Mouse (Mus musculus) CH12.LX (cell line): Measurements from ENCODE around the gene Ensa. TPM values are rescaled to one million over a fixed set of nuclear protein-coding genes. Genes with fewer than 3 reads are reported as not detected.
A peak's percentile ranks its signal among the peaks of the same experiment; 100 is the strongest.

ENCODE experiments used
- DNase-seq: peaks from one replicate; pipeline ENCODE4 v3.0.0-alpha.2; 2013; ENCODE audit errors: extremely low read depth
- H3K27ac ChIP-seq: 2 replicates; pipeline ENCODE4 v1.5.1; 2012; ENCODE audit warnings: low read depth, mild to moderate bottlenecking, control low read depth, moderate library complexity; ENCODE audit not compliant: insufficient read depth
- H3K27me3 ChIP-seq: replicated peaks from 2 replicates; pipeline ENCODE3; 2012; ENCODE audit warnings: inconsistent platforms
- H3K36me3 ChIP-seq, 2 experiments: replicated peaks in 1 of 2; 2 replicates each; pipeline versions ENCODE3 to v1.6.1; 2012; ENCODE audit warnings: inconsistent platforms in 1 of 2, low read length in 1 of 2, mild to moderate bottlenecking in 1 of 2, mixed read lengths in 1 of 2, moderate library complexity in 1 of 2; ENCODE audit not compliant: control insufficient read depth in 1 of 2, insufficient read depth in 1 of 2
- H3K4me1 ChIP-seq, 2 experiments: 2 replicates each; pipeline ENCODE4 v1.6.1; 2012; ENCODE audit warnings: inconsistent platforms in 1 of 2, moderate library complexity in 1 of 2; ENCODE audit not compliant: insufficient read depth in 2 of 2, control insufficient read depth in 1 of 2
- H3K4me2 ChIP-seq: 2 replicates; pipeline ENCODE4 v1.6.1; 2012; ENCODE audit warnings: low read depth, mild to moderate bottlenecking, control low read depth; ENCODE audit not compliant: poor library complexity, insufficient read depth, severe bottlenecking
- H3K4me3 ChIP-seq, 3 experiments: fragments of 150-350 bp in 1 of 3; sonication (generic) in 1 of 3; replicated peaks in 1 of 3; 2 replicates each; pipeline versions ENCODE3 to v1.5.1; 2011 to 2012; ENCODE audit warnings: low read depth in 2 of 3, low read length in 2 of 3, mild to moderate bottlenecking in 2 of 3, moderate library complexity in 2 of 3, control low read depth in 1 of 3, improper control_type of control experiment in 1 of 3, inconsistent platforms in 1 of 3, mixed read lengths in 1 of 3; ENCODE audit not compliant: poor library complexity in 1 of 3
- H3K79me2 ChIP-seq: replicated peaks from 2 replicates; pipeline ENCODE4 v1.6.1; 2012; ENCODE audit warnings: mild to moderate bottlenecking, moderate library complexity; ENCODE audit not compliant: control insufficient read depth, poor library complexity, insufficient read depth, severe bottlenecking; ENCODE audit errors: extremely low read depth
- H3K9ac ChIP-seq: 2 replicates; pipeline ENCODE4 v1.6.1; 2012; ENCODE audit warnings: low read depth, mild to moderate bottlenecking, control low read depth, moderate library complexity; ENCODE audit not compliant: insufficient read depth
- H3K9me3 ChIP-seq: replicated peaks from 2 replicates; pipeline ENCODE3; 2012; ENCODE audit warnings: low read length, inconsistent platforms, mixed read lengths
- BHLHE40 ChIP-seq: IDR thresholded peaks from 2 replicates; pipeline ENCODE4 v1.6.1; 2011; ENCODE audit warnings: mild to moderate bottlenecking, low read depth, low read length, improper control_type of control experiment
- CHD1 ChIP-seq: IDR thresholded peaks from 2 replicates; pipeline ENCODE4 v1.6.1; 2012; ENCODE audit warnings: low read depth, low read length, improper control_type of control experiment, inconsistent platforms
- CHD2 ChIP-seq: IDR thresholded peaks from 2 replicates; pipeline ENCODE4 v1.6.1; 2011; ENCODE audit warnings: low read length, improper control_type of control experiment
- CTCF ChIP-seq, 2 experiments: IDR thresholded peaks in 1 of 2; conservative IDR thresholded peaks in 1 of 2; 2 replicates each; pipeline ENCODE4 v1.5.1; 2011 to 2012; ENCODE audit warnings: low read depth in 2 of 2, low read length in 2 of 2, improper control_type of control experiment in 1 of 2, inconsistent platforms in 1 of 2, mild to moderate bottlenecking in 1 of 2, moderate library complexity in 1 of 2
- E2F4 ChIP-seq: IDR thresholded peaks from 2 replicates; pipeline ENCODE4 v1.6.1; 2011; ENCODE audit warnings: low read depth, low read length, improper control_type of control experiment; ENCODE audit not compliant: insufficient replicate concordance
- ELF1 ChIP-seq: IDR thresholded peaks from 2 replicates; pipeline ENCODE4 v1.6.1; 2014; ENCODE audit warnings: low read depth, mild to moderate bottlenecking, inconsistent platforms, low read length, improper control_type of control experiment
- ETS1 ChIP-seq: conservative IDR thresholded peaks from 2 replicates; pipeline ENCODE4 v1.6.1; 2012; ENCODE audit warnings: low read depth, mild to moderate bottlenecking, inconsistent platforms, low read length, improper control_type of control experiment, moderate library complexity
- GABPA ChIP-seq: IDR thresholded peaks from 2 replicates; pipeline ENCODE4 v1.6.1; 2012; ENCODE audit warnings: low read depth, low read length, improper control_type of control experiment, inconsistent platforms; ENCODE audit not compliant: insufficient replicate concordance
- HCFC1 ChIP-seq: IDR thresholded peaks from 2 replicates; pipeline ENCODE4 v1.6.1; 2012; ENCODE audit warnings: low read depth, mild to moderate bottlenecking, inconsistent platforms, low read length, improper control_type of control experiment
- JUND ChIP-seq: conservative IDR thresholded peaks from 2 replicates; pipeline ENCODE4 v1.6.1; 2011; ENCODE audit warnings: low read depth, low read length, improper control_type of control experiment
- KAT2A ChIP-seq: IDR thresholded peaks from 2 replicates; pipeline ENCODE4 v1.6.1; 2012; ENCODE audit warnings: low read length, improper control_type of control experiment, inconsistent platforms; ENCODE audit not compliant: insufficient replicate concordance
- MAFK ChIP-seq: IDR thresholded peaks from 2 replicates; pipeline ENCODE4 v1.6.1; 2011; ENCODE audit warnings: low read length, improper control_type of control experiment; ENCODE audit not compliant: insufficient replicate concordance
- MAX ChIP-seq: IDR thresholded peaks from 2 replicates; pipeline ENCODE4 v1.6.1; 2011; ENCODE audit warnings: low read length, improper control_type of control experiment
- MEF2A ChIP-seq: IDR thresholded peaks from 2 replicates; pipeline ENCODE4 v1.6.1; 2014; ENCODE audit warnings: low read depth, mild to moderate bottlenecking, inconsistent platforms, low read length, improper control_type of control experiment, borderline replicate concordance
- MXI1 ChIP-seq: IDR thresholded peaks from 2 replicates; pipeline ENCODE4 v1.6.1; 2011; ENCODE audit warnings: mild to moderate bottlenecking, low read depth, low read length, improper control_type of control experiment
- MYC ChIP-seq: IDR thresholded peaks from 2 replicates; pipeline ENCODE4 v1.6.1; 2011; ENCODE audit warnings: low read depth, mild to moderate bottlenecking, improper control_type of control experiment, low read length
- NRF1 ChIP-seq: IDR thresholded peaks from 2 replicates; pipeline ENCODE4 v1.6.1; 2014; ENCODE audit warnings: low read depth, mild to moderate bottlenecking, inconsistent platforms, low read length, improper control_type of control experiment, moderate library complexity
- PAX5 ChIP-seq: IDR thresholded peaks from 2 replicates; pipeline ENCODE4 v1.6.1; 2012; ENCODE audit warnings: low read length, inconsistent platforms, mixed read lengths
- POLR2A ChIP-seq: IDR thresholded peaks from 2 replicates; pipeline ENCODE4 v1.6.1; 2011; ENCODE audit warnings: low read depth, mild to moderate bottlenecking, improper control_type of control experiment, low read length
- POLR2AphosphoS2 ChIP-seq: IDR thresholded peaks from 2 replicates; pipeline ENCODE4 v1.6.1; 2011; ENCODE audit warnings: low read depth, low read length, improper control_type of control experiment
- RAD21 ChIP-seq: IDR thresholded peaks from 2 replicates; pipeline ENCODE4 v1.6.1; 2011; ENCODE audit warnings: low read depth, mild to moderate bottlenecking, low read length, improper control_type of control experiment, moderate library complexity
- RCOR1 ChIP-seq: conservative IDR thresholded peaks from 2 replicates; pipeline ENCODE4 v1.6.1; 2012; ENCODE audit warnings: low read depth, mild to moderate bottlenecking, inconsistent platforms, low read length, improper control_type of control experiment
- SIN3A ChIP-seq: IDR thresholded peaks from 2 replicates; pipeline ENCODE4 v1.6.1; 2012; ENCODE audit warnings: low read length, improper control_type of control experiment, inconsistent platforms
- SMC3 ChIP-seq: IDR thresholded peaks from 2 replicates; pipeline ENCODE4 v1.6.1; 2011; ENCODE audit warnings: low read depth, low read length, improper control_type of control experiment
- TBP ChIP-seq: conservative IDR thresholded peaks from 2 replicates; pipeline ENCODE4 v1.6.1; 2011; ENCODE audit warnings: low read depth, low read length, improper control_type of control experiment
- TCF12 ChIP-seq: IDR thresholded peaks from 2 replicates; pipeline ENCODE4 v1.6.1; 2014; ENCODE audit warnings: low read depth, mild to moderate bottlenecking, inconsistent platforms, low read length, improper control_type of control experiment
- UBTF ChIP-seq: IDR thresholded peaks from 2 replicates; pipeline ENCODE4 v1.6.1; 2012; ENCODE audit warnings: low read depth, mild to moderate bottlenecking, inconsistent platforms, low read length, improper control_type of control experiment, moderate library complexity
- USF1 ChIP-seq: IDR thresholded peaks from 2 replicates; pipeline ENCODE4 v1.6.1; 2014; ENCODE audit warnings: low read depth, mild to moderate bottlenecking, inconsistent platforms, low read length, improper control_type of control experiment
- USF2 ChIP-seq: conservative IDR thresholded peaks from 2 replicates; pipeline ENCODE4 v1.6.1; 2011; ENCODE audit warnings: low read depth, low read length, improper control_type of control experiment
- ZC3H11A ChIP-seq: IDR thresholded peaks from 2 replicates; pipeline ENCODE4 v1.6.1; 2012; ENCODE audit warnings: low read depth, mild to moderate bottlenecking, inconsistent platforms, low read length, improper control_type of control experiment
- ZKSCAN1 ChIP-seq: IDR thresholded peaks from 2 replicates; pipeline ENCODE4 v1.6.1; 2012; ENCODE audit warnings: low read depth, inconsistent platforms, low read length, improper control_type of control experiment, borderline replicate concordance
- ZMIZ1 ChIP-seq: IDR thresholded peaks from 2 replicates; pipeline ENCODE4 v1.6.1; 2012; ENCODE audit warnings: low read depth, mild to moderate bottlenecking, inconsistent platforms, low read length, improper control_type of control experiment
- ZNF384 ChIP-seq: IDR thresholded peaks from 2 replicates; pipeline ENCODE4 v1.6.1; 2012; ENCODE audit warnings: low read depth, low read length, improper control_type of control experiment, inconsistent platforms
- dilution Hi-C: fragments of 300-500 bp; cut with MboI; formaldehyde crosslinking; loops from 2 replicates; pipeline ENCODE4 v1.14.3; 2020; ENCODE audit warnings: low sequenced_read_pairs; ENCODE audit not compliant: extremely low pct_unique_long_range_greater_than_20kb, extremely low pct_ligation_motif_present
- in situ Hi-C: fragments of 300-500 bp; cut with MboI; formaldehyde crosslinking; loops from 3 replicates; pipeline ENCODE4 v1.14.3; 2019; ENCODE audit warnings: low sequenced_read_pairs, low pct_ligation_motif_present, low pct_unique_long_range_greater_than_20kb, mixed read lengths
- polyA plus RNA-seq: library from polyadenylated mRNA; unstranded; fragments of >175 nt; gene quantifications from 2 replicates; pipeline ENCODE4 v1.2.1, GENCODE M21; 2012; ENCODE audit warnings: low read depth; ENCODE audit not compliant: insufficient read length
- total RNA-seq, 2 experiments: library from RNA; depleted of rRNA; stranded (reverse); fragments of 300-350 nt in 1 of 2; fragments of >200 nt in 1 of 2; gene quantifications; 2 replicates each; pipeline ENCODE4 v1.2.3; 2012 to 2014

The Ensa gene
- total and polyA plus RNA-seq, 3 experiments = 51.5 to 58.4 (median 57.8) TPM

GRCm38 (mm10) chr3:95657711-95658110 is 32.9 kb downstream of the Ensa start:
- H3K4me3 ChIP-seq = peak overlapping the region in 2 of 3 experiments; percentile 84 to 91
- DNase-seq = no peak
- H3K79me2 ChIP-seq = peaks cover 39% of the 10 kb centered on the region

DNA sequence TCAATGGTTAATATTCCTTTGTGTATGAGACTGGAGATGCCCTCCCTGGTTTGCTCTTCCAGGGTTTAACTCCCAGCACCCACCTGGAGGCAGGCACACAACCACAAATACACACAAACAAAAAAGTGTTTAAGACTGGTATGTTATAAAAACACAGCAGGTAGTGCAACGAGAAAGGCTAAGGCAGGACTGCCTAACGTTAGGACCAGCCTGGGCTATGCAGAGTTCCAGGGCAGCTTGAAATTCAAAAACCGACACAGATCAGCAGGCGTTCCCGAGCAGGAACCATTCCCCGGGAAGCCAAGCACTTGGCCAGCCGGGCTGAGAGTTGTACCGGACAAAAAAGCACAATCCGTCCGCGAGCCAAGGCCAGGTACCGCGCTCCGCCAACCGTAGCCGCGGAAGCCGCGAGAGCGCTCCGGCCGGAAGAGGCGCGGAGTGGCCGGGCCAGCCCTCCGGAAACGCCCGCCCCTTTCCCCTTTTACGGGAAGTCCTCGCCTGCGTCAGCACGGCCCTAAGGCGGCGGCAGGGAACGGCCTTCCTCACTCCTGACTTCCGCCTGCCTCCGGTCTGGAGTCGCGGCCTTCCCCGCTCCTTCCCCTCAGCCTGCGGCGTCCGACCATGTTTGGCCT is 33.6 kb downstream of the Ensa start, which contains the start of gene Mcl1:
Gene Mcl1 (plus strand): TSS at position 553 of the 632 bp plus-strand sequence.
- dilution Hi-C loops (no loop called here), in situ Hi-C loops (loop anchor here (10.0 kb wide), 1 partner anchor 566 kb away; the partner anchor contains the start of genes Hist2h2ac and Hist2h2be)
- peak within 1 kb of the TSS; percentile 84 for H3K27ac ChIP-seq
- DNase-seq = peak; percentile 89
- H3K36me3 ChIP-seq = peaks cover 23 to 36% of the 10 kb centered on the region in 2 experiments
- no peaks in the 10 kb centered on the region for H3K9me3 ChIP-seq
- H3K4me1 ChIP-seq = peaks cover 9 to 53% of the 10 kb centered on the region in 2 experiments
- H3K79me2 ChIP-seq = peaks cover 45% of the 10 kb centered on the region
- peak within 1 kb of the TSS; percentile 93 for H3K4me2 ChIP-seq
- peak within 1 kb of the TSS; percentile 97 for H3K9ac ChIP-seq
- peak within 1 kb of the TSS; percentile 91 to 98 (median 91) for H3K4me3 ChIP-seq
- no peaks in the 10 kb centered on the region for H3K27me3 ChIP-seq
- TF ChIP-seq ELF1 (peak; percentile 96), SMC3 (no peak; the same call in 1 of the 2 replicates), MEF2A (peak; percentile 75), E2F4 (no peak), MXI1 (peak; percentile 79), MAFK (no peak), ZNF384 (0 out of 2 replicates have a peak, but pooled peaks have one; percentile 21), RAD21 (no peak; the same call in 1 of the 2 replicates), SIN3A (peak; percentile 91; the same call in 1 of the 2 replicates), CHD2 (peak; percentile 94; the same call in 1 of the 2 replicates), ETS1 (peak; percentile 63), POLR2A (peak; percentile 99), ZC3H11A (no peak), NRF1 (peak; percentile 37), TCF12 (peak; percentile 99), ZKSCAN1 (no peak), MAX (peak; percentile 66), TBP (peak; percentile 97), PAX5 (no peak), BHLHE40 (peak; percentile 58), CTCF (conservative IDR thresholded peaks at IDR 0.05 in 1 of 2, IDR thresholded peaks at IDR 0.05 in 1 of 2; ENCODE audit: low read depth in 2 of 2, low read length in 2 of 2) (no peak), KAT2A (peak; percentile 94), RCOR1 (0 out of 2 replicates have a peak, but pooled peaks have one; percentile 73), JUND (no peak; the same call in 1 of the 2 replicates), POLR2AphosphoS2 (peak; percentile 97)

More at GRCm38 (mm10) chr3:95657711-95658110, 32.9 kb downstream of the Ensa start:
- TF ChIP-seq USF1 (no peak), JUND (no peak), SMC3 (no peak), PAX5 (no peak), GABPA (no peak), HCFC1 (no peak), UBTF (no peak), ZMIZ1 (no peak), MYC (no peak), CHD2 (no peak), SIN3A (no peak), ETS1 (no peak), USF2 (no peak), KAT2A (no peak), CHD1 (no peak), RAD21 (no peak), ZNF384 (no peak), POLR2A (no peak)
- H3K4me2 ChIP-seq = peak overlapping the region; percentile 38
- no peaks in the 10 kb centered on the region for H3K27me3 ChIP-seq
- H3K27ac ChIP-seq = peak overlapping the region; percentile 33; the same call in 1 of the 2 replicates
- in situ Hi-C loops = loop anchor here (10.0 kb wide), 1 partner anchor 567 kb away; the partner anchor contains the start of genes Hist2h2ac and Hist2h2be
- dilution Hi-C loops = no loop called here
- H3K4me1 ChIP-seq = peaks cover 11 to 53% of the 10 kb centered on the region in 2 experiments
- H3K9me3 ChIP-seq = no peaks in the 10 kb centered on the region
- peaks cover 21 to 29% of the 10 kb centered on the region in 2 experiments for H3K36me3 ChIP-seq
- H3K9ac ChIP-seq = peak overlapping the region; percentile 91; the same call in 1 of the 2 replicates
